Mouse (Mus musculus) heart, adult 8-10 months (tissue): ENCODE measurements at regions not wholly inside any gene's neighbourhood (a gene's known extent, or its start where the extent isn't known, plus 50 kb on each side); places are given as distances from the start of the nearest gene placed in this dataset.
"Not testable (repeated sequence)": the region's sequence is repeated elsewhere in the genome, so short reads cannot be mapped to it uniquely, and the experiment has no call there.

Source experiments
- DNase-seq: peaks from one replicate; pipeline ENCODE4 v3.0.0; 2022; ENCODE audit warnings: low spot score

DNA sequence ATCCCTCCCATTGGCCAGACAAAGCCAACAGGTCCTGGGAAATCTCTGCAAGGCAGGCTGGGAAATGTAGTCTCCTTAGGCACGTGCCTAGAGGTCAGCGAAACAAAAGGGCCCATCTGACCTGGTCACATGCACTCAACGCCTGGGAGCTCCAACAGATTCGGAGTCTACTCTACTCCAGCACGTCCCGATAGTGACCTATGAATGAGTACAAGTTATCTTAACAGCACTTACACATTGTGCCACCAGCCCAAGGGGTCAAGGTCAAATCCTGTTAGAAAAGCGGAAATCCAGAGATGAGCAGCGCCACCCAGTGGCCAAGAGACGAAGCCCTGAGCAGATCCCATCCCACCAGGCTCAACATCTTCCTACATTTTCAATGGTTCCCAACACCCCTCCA, 129.1 kb upstream of the A430005L14Rik start:
- DNase-seq = no peak

- DNase-seq = no peak
Measured at GRCm38 (mm10) chr4:153829766-153830165, 127.3 kb upstream of the A430005L14Rik start.

GRCm38 (mm10) chr4:153830491-153830890, 126.5 kb upstream of the A430005L14Rik start:
- DNase-seq = no peak

DNA sequence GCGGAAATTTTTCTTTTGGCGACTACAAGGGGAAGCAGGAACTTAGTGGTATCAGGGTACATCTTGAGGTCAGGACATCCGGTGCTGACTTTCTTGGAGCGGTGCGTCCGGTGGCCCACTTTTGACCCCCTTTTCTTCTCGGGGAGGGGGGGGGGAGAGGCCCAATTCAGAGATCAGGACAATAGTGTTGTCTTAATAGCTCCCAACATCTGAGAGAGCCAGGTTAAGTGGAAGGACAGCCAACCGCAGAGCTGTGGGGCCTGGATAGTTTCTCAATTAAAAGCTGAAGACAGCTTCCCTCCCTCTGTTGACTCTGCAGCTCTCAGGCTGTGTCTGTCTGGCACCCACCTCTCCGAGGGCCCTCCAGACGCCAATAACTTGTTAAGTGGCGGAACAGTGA, 125.8 kb upstream of the A430005L14Rik start:
- DNase-seq = not testable (repeated sequence)

DNA sequence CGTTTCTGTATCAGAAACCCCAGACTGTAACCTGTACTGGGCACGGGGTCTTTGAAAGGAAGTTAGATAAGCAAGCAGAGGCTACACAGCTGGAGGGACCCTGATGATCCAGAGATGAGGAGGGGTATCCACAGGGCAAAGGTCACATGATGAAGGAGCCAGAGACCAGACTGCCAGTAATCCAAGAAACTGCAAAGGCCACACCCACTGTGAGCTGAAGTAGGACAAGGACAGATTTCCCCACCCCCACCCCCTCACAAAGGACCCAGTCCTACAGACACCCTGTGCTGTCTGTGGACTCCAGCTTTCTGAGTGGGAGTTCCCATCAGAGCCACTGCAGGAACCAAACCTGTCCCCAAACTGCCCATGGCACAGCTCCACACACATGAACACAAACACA, 124.9 kb upstream of the A430005L14Rik start:
- DNase-seq = no peak

DNA sequence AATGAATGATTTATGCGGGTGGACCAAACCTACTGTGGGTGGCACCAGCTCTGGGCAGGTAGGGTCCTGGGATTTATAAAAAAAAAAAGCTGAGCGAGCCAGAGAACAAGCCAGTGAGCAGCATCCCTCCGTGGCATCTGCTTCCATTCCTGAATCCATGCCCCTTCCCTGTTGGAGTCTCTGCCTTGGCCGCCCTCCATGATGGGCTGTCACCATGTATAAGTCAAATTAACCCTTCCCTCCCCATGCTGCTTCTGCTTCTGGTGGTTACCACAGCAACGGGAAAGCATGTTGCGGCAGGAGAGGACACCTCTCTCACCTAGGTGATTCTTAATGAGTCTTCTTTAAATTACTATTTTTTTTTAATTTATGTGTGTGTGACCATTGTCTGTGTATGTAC, 112.3 kb upstream of the A430005L14Rik start:
- DNase-seq = no peak

- DNase-seq = no peak
Measured at GRCm38 (mm10) chr4:153848274-153848673, 108.8 kb upstream of the A430005L14Rik start.

- DNase-seq = no peak
Measured at GRCm38 (mm10) chr4:153850186-153850585, 106.9 kb upstream of the A430005L14Rik start.

DNA sequence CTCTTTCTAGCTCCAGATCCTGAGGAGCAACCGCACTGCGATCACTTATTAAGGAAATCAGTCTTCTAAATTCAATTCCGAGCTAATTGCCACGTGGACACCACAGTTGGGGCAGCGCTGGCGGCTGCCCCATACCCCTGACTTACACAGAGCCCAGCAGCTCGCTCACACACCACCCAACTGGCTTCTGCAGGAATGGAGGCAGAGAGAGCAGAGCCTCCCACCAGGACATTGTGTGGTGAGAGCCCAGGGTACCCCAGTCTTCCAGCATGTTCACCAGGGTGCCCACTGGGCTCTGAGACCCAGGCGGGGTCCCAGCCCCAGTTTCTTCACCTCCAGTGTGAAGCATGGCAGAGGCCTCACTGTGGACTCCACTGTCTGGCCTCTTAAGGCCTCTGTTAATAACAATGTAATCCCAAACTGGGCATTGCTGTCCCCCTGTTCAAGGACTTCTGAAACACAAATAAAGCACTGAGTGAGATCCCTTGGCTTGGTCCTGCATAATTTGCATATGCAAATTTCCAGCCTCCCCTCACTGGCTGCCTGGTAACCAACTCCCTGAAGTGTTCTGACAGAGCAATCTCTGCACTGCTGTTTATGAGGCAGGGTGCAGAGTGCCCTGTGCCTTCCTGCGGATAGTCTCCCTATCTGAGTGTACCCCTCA, 102.8 kb upstream of the A430005L14Rik start:
- no peak for DNase-seq

GRCm38 (mm10) chr4:153854748-153855092, 102.3 kb upstream of the A430005L14Rik start:
- no peak for DNase-seq

GRCm38 (mm10) chr4:153861420-153861819, 95.6 kb upstream of the A430005L14Rik start:
- no peak for DNase-seq

- no peak for DNase-seq
Measured at GRCm38 (mm10) chr4:153862121-153862660, 94.8 kb upstream of the A430005L14Rik start.

DNA sequence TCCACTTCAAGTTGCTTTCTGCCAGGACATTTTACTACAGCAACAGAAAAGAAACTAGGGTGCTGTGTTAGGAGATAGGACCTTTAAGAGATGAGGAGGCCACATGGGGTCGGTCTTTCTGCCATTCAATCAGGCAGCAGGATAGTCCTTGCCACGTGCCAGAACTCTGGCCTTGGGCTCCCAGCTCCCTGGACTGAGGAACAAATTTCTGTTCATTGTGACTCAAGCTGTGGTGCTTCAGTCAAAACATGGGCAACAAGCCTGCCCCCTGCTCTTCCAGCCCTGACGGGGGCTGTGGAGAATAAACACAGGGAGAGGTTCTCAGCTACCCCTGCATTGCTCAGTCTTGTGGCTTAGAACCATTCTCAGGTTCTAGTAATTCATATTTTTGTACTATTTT, 84.7 kb upstream of the A430005L14Rik start:
- no peak for DNase-seq

GRCm38 (mm10) chr4:153875036-153875435, 82.0 kb upstream of the A430005L14Rik start:
- DNase-seq = not testable (repeated sequence)

DNA sequence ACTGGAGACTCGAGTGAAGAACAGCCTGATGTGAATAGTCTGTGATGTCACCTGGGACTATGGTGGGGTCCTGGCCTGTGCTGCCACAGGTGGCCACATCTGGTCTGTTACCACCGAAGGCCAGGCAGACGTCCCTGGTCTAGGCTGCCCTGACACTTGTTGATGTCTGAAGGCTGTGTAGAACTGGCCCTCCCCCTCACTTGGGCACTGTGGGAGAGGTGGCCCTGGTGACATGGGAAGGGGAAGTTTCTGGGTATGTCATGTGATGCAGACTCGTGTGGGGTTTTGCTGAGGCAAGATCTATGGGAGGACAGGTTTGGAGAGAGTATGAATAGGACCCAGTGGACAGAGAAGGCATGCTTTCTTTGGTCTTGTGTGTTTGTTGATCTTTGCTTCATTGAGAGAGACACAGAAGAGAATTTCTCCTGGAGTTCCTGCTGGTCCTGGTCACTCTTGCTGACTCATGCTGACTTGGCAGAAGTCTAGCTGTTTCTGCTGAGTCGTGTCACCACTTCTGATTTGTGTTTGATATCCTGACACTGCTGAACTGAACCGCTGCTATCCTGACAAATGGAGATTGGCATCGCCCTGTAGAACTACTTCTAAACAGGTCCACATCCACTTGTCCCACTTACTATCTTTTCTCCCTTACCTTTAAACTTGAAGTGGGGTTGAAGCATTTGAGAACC, 79.9 kb upstream of the A430005L14Rik start:
- DNase-seq = no peak

GRCm38 (mm10) chr4:153883057-153883456, 74.0 kb upstream of the A430005L14Rik start:
- DNase-seq = no peak

- DNase-seq = no peak
Measured at GRCm38 (mm10) chr4:153884044-153884443, 73.0 kb upstream of the A430005L14Rik start.

DNA sequence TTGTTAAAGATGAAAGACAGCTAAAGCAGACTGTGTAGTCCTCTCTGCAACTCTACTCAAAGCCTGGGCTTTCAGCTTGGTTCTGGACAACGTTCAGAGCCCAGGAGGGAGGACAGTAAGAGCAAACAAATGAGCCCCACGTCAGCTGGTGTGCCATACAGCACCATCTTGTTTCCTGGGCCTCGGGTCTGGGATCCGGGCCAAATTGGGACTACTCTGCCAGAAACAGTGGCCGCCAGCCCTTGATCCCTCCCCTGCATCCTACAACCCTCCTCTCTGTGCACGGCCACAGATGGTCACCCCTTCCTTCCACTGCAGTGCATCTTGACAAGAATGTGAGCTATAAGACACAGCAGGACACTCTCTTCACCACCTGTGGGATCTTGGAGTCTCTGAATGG, 71.2 kb upstream of the A430005L14Rik start:
- no peak for DNase-seq

DNA sequence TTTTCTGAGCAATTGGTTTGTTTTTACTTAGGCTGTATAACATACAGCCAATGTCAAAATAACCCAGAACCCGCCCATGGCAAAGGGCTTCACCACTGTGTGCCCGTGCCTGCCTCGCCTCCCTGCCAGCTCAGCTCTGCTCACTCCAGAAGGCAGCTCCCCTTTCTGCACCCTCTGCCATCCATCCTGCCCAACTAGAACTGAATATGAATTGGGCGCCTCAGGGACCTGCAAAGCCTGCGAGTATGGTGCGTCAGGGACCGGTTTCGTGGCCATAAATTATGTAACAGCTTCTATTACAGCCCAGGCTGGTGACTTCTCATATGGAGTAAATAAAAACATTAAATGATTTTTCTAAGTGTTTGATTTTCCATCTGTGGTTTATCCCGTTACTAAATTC, 66.9 kb upstream of the A430005L14Rik start:
- DNase-seq = no peak

DNA sequence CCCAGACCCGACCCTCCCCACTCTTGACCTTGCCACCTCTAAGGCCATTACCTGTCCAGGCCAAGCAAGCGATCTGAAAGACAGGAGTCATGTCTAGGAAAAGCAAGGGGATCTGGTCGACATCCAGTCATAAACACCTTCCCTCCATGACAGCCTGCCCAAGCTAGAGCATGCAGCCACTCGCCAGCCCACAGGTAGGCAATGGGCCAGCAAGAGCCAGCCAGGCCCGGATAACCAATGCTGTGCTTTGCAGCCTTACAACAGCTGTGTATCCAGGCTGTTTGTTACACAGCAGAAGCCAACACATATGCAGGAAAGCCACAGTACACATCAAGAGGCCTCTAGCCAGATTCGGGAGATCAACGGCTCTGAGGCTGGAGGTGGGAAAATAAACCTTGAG, 57.3 kb upstream of the A430005L14Rik start:
- no peak for DNase-seq

DNA sequence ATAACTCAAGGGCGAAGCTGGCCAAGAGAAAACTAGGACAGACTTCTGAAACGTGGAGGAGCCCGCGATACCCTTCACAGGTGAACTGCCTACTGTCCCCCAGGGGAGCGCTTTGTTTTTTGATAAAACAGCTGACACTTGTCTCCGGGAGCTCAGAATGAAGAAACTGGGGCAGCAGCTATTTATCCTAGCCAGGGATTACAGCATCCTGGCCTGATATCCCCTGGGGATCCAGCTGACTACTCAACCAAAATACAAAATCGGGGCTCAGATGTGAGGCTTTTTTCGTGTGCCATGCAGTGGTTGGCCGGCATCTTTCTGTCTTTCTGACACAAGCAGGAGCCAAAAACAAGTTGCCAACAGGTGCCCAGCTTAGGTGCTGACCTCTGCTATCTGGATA, 52.0 kb upstream of the A430005L14Rik start:
- DNase-seq = no peak

- no peak for DNase-seq
Measured at GRCm38 (mm10) chr4:153905511-153905910, 51.5 kb upstream of the A430005L14Rik start.
